Mouse (Mus musculus) hindbrain, postnatal 0 days (tissue): ENCODE measurements at regions not wholly inside any gene's neighbourhood (a gene's known extent, or its start where the extent isn't known, plus 50 kb on each side); places are given as distances from the start of the nearest gene placed in this dataset.

Experiments used
- ATAC-seq: fragments of 200-750 bp; cut with Nextera tagmentation; 2 replicates; pipeline ENCODE4 v1.8.0; 2017; ENCODE audit warnings: mild to moderate bottlenecking, moderate TSS enrichment, moderate library complexity
- DNase-seq: peaks from one replicate; pipeline ENCODE4 v3.0.0-alpha.2; 2015; ENCODE audit warnings: low spot score
- H3K27ac ChIP-seq: fragments of 300-500 bp; sonication (generic); 2 replicates; pipeline ENCODE4 v1.5.1; 2014; ENCODE audit warnings: mild to moderate bottlenecking
- H3K27me3 ChIP-seq: fragments of 300-500 bp; sonication (generic); 2 replicates; pipeline ENCODE4 v1.6.1; 2014; ENCODE audit warnings: low read length, mixed read lengths; ENCODE audit not compliant: insufficient read depth
- H3K36me3 ChIP-seq: fragments of 300-500 bp; sonication (generic); 2 replicates; pipeline ENCODE4 v1.6.1; 2014; ENCODE audit warnings: low read length, mixed read lengths; ENCODE audit not compliant: insufficient read depth
- H3K4me1 ChIP-seq: fragments of 300-500 bp; sonication (generic); 2 replicates; pipeline ENCODE4 v1.6.1; 2014; ENCODE audit warnings: antibody characterized with exemption, low read length, mixed read lengths; ENCODE audit not compliant: insufficient read depth
- H3K4me2 ChIP-seq: fragments of 300-500 bp; sonication (generic); 2 replicates; pipeline ENCODE4 v1.6.1; 2014; ENCODE audit warnings: low read depth, mild to moderate bottlenecking, low read length, moderate library complexity, mixed read lengths
- H3K4me3 ChIP-seq: fragments of 300-500 bp; sonication (generic); 2 replicates; pipeline ENCODE4 v1.5.1; 2014; ENCODE audit warnings: low read length
- H3K9ac ChIP-seq: fragments of 300-500 bp; sonication (generic); replicated peaks from 2 replicates; pipeline ENCODE4 v1.6.1; 2014; ENCODE audit warnings: mild to moderate bottlenecking, low read length, moderate library complexity, mixed read lengths
- H3K9me3 ChIP-seq: fragments of 300-500 bp; sonication (generic); 2 replicates; pipeline ENCODE4 v1.6.1; 2016; ENCODE audit warnings: low read length, mixed read lengths
- CTCF ChIP-seq: IDR thresholded peaks from 2 replicates; pipeline ENCODE4 v1.5.1; 2016; ENCODE audit warnings: antibody characterized with exemption, control low read depth, low read depth
- WGBS: fragments of 180-500 bp; shearing (Covaris S2); extraction: QIAGEN DNeasy Blood & Tissue Kit; methylation state at CpG from one replicate; pipeline ENCODE4 v1.1.7; 2014; 5-methylcytosine and 5-hydroxymethylcytosine counted together

GRCm38 (mm10) chr6:52368734-52369412 lies 55.6 kb downstream of the Evx1 start:
- DNase-seq: no peak
- WGBS: 35% methylated on average over 12 of the region's 12 CpGs
- H3K27ac ChIP-seq: no peak overlapping the region; the same call in 1 of the 2 replicates
- ATAC-seq: no peak
- no peak for TF ChIP-seq CTCF
- no peaks in the 10 kb centered on the region for H3K36me3 ChIP-seq
- peaks cover 8% of the 10 kb centered on the region; the same call in 1 of the 2 replicates for H3K4me1 ChIP-seq
- no peak overlapping the region for H3K4me3 ChIP-seq
- H3K4me2 ChIP-seq: no peak overlapping the region
- no peak overlapping the region for H3K9ac ChIP-seq
- H3K27me3 ChIP-seq: no peaks in the 10 kb centered on the region
- no peaks in the 10 kb centered on the region for H3K9me3 ChIP-seq

- ATAC-seq (no peak), DNase-seq (no peak)
- Histone ChIP-seq H3K4me1 (peaks cover 7% of the 10 kb centered on the region; the same call in 1 of the 2 replicates), H3K9ac (no peak overlapping the region), H3K9me3 (no peaks in the 10 kb centered on the region), H3K4me2 (no peak overlapping the region), H3K4me3 (no peak overlapping the region), H3K27ac (no peak overlapping the region), H3K27me3 (no peaks in the 10 kb centered on the region), H3K36me3 (no peaks in the 10 kb centered on the region)
- 94% methylated on average over 8 of the region's 8 CpGs for WGBS
- no peak for TF ChIP-seq CTCF
Observed at GRCm38 (mm10) chr6:52370806-52371360, 57.6 kb downstream of the Evx1 start.

- H3K4me3 ChIP-seq: no peak overlapping the region
- H3K4me1 ChIP-seq: no peaks in the 10 kb centered on the region
- DNase-seq (no peak), ATAC-seq (no peak)
- WGBS: 66% methylated on average over 3 of the region's 3 CpGs
- no peak for TF ChIP-seq CTCF
- H3K4me2 ChIP-seq: no peak overlapping the region
- no peaks in the 10 kb centered on the region for H3K9me3 ChIP-seq
- H3K9ac ChIP-seq: no peak overlapping the region
- H3K27ac ChIP-seq: no peak overlapping the region
- no peaks in the 10 kb centered on the region for H3K27me3 ChIP-seq
- H3K36me3 ChIP-seq: no peaks in the 10 kb centered on the region
Observed at GRCm38 (mm10) chr6:52379146-52379545, 65.8 kb downstream of the Evx1 start.

- no peaks in the 10 kb centered on the region for H3K27me3 ChIP-seq
- no peak for TF ChIP-seq CTCF
- no peak overlapping the region for H3K9ac ChIP-seq
- no peaks in the 10 kb centered on the region for H3K4me1 ChIP-seq
- WGBS: 61% methylated on average over 5 of the region's 5 CpGs
- H3K4me3 ChIP-seq: no peak overlapping the region
- ATAC-seq (no peak), DNase-seq (no peak)
- no peak overlapping the region for H3K4me2 ChIP-seq
- H3K36me3 ChIP-seq: no peaks in the 10 kb centered on the region
- H3K27ac ChIP-seq: no peak overlapping the region
- no peaks in the 10 kb centered on the region for H3K9me3 ChIP-seq
Observed at GRCm38 (mm10) chr6:52379588-52379987, 66.3 kb downstream of the Evx1 start.

- Histone ChIP-seq H3K4me2 (no peak overlapping the region), H3K27ac (no peak overlapping the region), H3K36me3 (no peaks in the 10 kb centered on the region), H3K27me3 (no peaks in the 10 kb centered on the region), H3K9ac (no peak overlapping the region), H3K4me3 (no peak overlapping the region), H3K4me1 (no peaks in the 10 kb centered on the region), H3K9me3 (no peaks in the 10 kb centered on the region)
- TF ChIP-seq CTCF: no peak
- no peak for DNase-seq
- WGBS: 86% methylated on average over 2 of the region's 2 CpGs
- ATAC-seq: no peak
Observed at GRCm38 (mm10) chr6:52385044-52385443, 71.7 kb downstream of the Evx1 start.

GRCm38 (mm10) chr6:52401404-52401803 lies 88.1 kb downstream of the Evx1 start:
- H3K4me1 ChIP-seq: no peaks in the 10 kb centered on the region
- no peaks in the 10 kb centered on the region for H3K27me3 ChIP-seq
- no peaks in the 10 kb centered on the region for H3K9me3 ChIP-seq
- DNase-seq (no peak), ATAC-seq (no peak)
- 88% methylated on average over 5 of the region's 5 CpGs for WGBS
- H3K4me2 ChIP-seq: no peak overlapping the region
- no peak overlapping the region for H3K9ac ChIP-seq
- TF ChIP-seq CTCF: no peak
- H3K4me3 ChIP-seq: no peak overlapping the region
- no peaks in the 10 kb centered on the region for H3K36me3 ChIP-seq
- no peak overlapping the region for H3K27ac ChIP-seq

- Histone ChIP-seq H3K4me1 (no peaks in the 10 kb centered on the region), H3K9ac (no peak overlapping the region)
- no peak for ATAC-seq
Observed at GRCm38 (mm10) chr6:52409991-52410390, 96.7 kb downstream of the Evx1 start.

More at GRCm38 (mm10) chr6:52409991-52410390, 96.7 kb downstream of the Evx1 start:
- no peak for DNase-seq
- H3K36me3 ChIP-seq: no peaks in the 10 kb centered on the region
- H3K4me2 ChIP-seq: no peak overlapping the region
- no peak for TF ChIP-seq CTCF
- WGBS: 84% methylated on average over 4 of the region's 4 CpGs
- H3K9me3 ChIP-seq: no peaks in the 10 kb centered on the region
- no peak overlapping the region for H3K4me3 ChIP-seq
- H3K27ac ChIP-seq: no peak overlapping the region
- H3K27me3 ChIP-seq: no peaks in the 10 kb centered on the region
